Mouse (Mus musculus): ENCODE measurements around the gene Oasl1. TPM values are rescaled to one million over a fixed set of nuclear protein-coding genes. Genes with fewer than 3 reads are reported as not detected.
A peak's percentile ranks its signal among the peaks of the same experiment; 100 is the strongest.

Oasl1 gene
- polyA plus RNA-seq, 2 experiments, result 0.39 to 0.59 TPM

DNA sequence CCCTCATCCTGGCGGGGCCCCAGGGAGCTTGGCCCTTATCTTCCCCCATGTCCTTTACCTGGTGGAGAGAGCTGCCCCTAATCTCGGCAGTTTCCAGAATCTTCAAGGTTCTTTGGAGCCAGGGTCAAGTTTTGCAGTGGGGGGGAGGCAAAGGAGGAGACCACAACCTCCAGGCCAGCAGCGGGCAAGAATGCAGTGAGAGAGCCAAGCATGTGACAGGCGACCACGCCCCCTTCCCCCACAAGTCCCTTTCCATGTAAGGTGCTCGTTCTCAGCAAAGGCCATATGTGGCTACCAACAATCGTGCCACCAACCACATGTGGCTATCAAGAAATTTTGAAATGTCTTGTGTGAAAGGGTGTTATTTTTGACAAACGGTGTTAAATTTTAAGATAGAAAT, 50.1 kb downstream of the Oasl1 start:
- H3K36me3 ChIP-seq (ENCODE audit: control insufficient read depth, insufficient read depth, low read length), result no peaks in the 10 kb centered on the region
- no peak overlapping the region for H3K27ac ChIP-seq (replicated peaks; ENCODE audit: low read depth, low read length)
- no peak overlapping the region for H3K9ac ChIP-seq (ENCODE audit: low read depth, low read length, severe bottlenecking)
- ATAC-seq (ENCODE audit: low FRiP score, low read depth), result no peak
- H3K27me3 ChIP-seq (ENCODE audit: control insufficient read depth, insufficient read depth, low read length), result no peaks in the 10 kb centered on the region
- WGBS, result 72% methylated on average over 8 of the region's 8 CpGs
- TF ChIP-seq POLR2A (IDR thresholded peaks at IDR 0.05; ENCODE audit: borderline replicate concordance, extremely low read depth, insufficient read depth, insufficient read length), result no peak
- H3K4me3 ChIP-seq (replicated peaks; ENCODE audit: low read length), result no peak overlapping the region
- DNase-seq (ENCODE audit: low spot score), result no peak
- H3K4me2 ChIP-seq (replicated peaks; ENCODE audit: low read depth, low read length, severe bottlenecking), result no peak overlapping the region
- H3K9me3 ChIP-seq (ENCODE audit: control insufficient read depth, low read length), result no peaks in the 10 kb centered on the region
- H3K4me1 ChIP-seq (ENCODE audit: control insufficient read depth, insufficient read depth, low read length), result no peaks in the 10 kb centered on the region

DNA sequence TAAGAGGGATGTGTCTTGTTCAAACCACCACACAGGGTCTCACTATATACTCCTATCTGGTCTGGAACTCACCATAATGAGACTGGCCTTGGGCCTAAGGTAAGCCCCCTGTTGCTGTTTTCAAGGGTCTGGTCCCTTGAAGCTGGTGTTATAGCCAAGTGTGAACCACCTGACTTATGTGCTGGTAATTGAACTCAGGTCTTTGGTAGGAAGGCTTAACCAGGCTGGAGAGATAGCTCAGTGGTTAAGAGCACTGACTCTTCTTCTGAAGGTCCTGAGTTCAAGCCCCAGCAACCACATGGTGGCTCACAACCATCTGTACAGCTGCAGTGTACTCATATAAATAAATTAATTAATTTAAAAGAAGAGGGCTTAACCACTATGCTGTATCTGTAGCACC, 53.9 kb downstream of the Oasl1 start:
- no peak for ATAC-seq (ENCODE audit: low FRiP score, low read depth)

DNA sequence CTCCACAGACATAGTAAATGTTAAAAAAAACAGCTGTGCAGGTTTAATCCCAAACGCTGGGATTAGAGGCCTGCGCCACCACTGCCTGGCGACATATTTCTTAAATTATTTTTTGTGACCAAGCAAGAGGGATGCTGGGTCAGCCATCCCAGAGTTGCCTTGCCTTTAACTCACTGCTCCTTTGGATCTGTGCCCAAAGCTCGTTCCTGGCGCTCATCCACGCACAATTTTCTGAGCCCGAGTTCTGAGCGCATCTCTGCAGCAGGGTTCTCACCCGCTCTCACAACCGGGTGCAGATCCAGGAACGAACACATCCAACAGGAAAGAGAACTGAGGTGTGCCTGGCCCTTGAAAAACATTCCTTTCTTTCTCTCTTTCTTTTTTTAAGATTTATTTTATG, 55.4 kb downstream of the Oasl1 start:
- DNase-seq (ENCODE audit: low spot score) (no peak), ATAC-seq (ENCODE audit: low FRiP score, low read depth) (no peak)
- Histone ChIP-seq H3K9me3 (ENCODE audit: control insufficient read depth, low read length) (no peaks in the 10 kb centered on the region), H3K4me2 (replicated peaks; ENCODE audit: low read depth, low read length, severe bottlenecking) (no peak overlapping the region), H3K9ac (ENCODE audit: low read depth, low read length, severe bottlenecking) (no peak overlapping the region), H3K27ac (replicated peaks; ENCODE audit: low read depth, low read length) (no peak overlapping the region), H3K4me3 (replicated peaks; ENCODE audit: low read length) (no peak overlapping the region), H3K36me3 (ENCODE audit: control insufficient read depth, insufficient read depth, low read length) (no peaks in the 10 kb centered on the region), H3K4me1 (ENCODE audit: control insufficient read depth, insufficient read depth, low read length) (peaks cover 9% of the 10 kb centered on the region), H3K27me3 (ENCODE audit: control insufficient read depth, insufficient read depth, low read length) (no peaks in the 10 kb centered on the region)
- no peak for TF ChIP-seq POLR2A (IDR thresholded peaks at IDR 0.05; ENCODE audit: borderline replicate concordance, extremely low read depth, insufficient read depth, insufficient read length)
- 63% methylated on average over 11 of the region's 11 CpGs for WGBS

More for the DNA sequence above, 53.9 kb downstream of the Oasl1 start:
- H3K36me3 ChIP-seq (ENCODE audit: control insufficient read depth, insufficient read depth, low read length), result no peaks in the 10 kb centered on the region
- TF ChIP-seq POLR2A (IDR thresholded peaks at IDR 0.05; ENCODE audit: borderline replicate concordance, extremely low read depth, insufficient read depth, insufficient read length), result no peak
- H3K27ac ChIP-seq (replicated peaks; ENCODE audit: low read depth, low read length), result no peak overlapping the region
- no peak overlapping the region for H3K4me3 ChIP-seq (replicated peaks; ENCODE audit: low read length)
- no peaks in the 10 kb centered on the region for H3K9me3 ChIP-seq (ENCODE audit: control insufficient read depth, low read length)
- peaks cover 9% of the 10 kb centered on the region for H3K4me1 ChIP-seq (ENCODE audit: control insufficient read depth, insufficient read depth, low read length)
- DNase-seq (ENCODE audit: low spot score), result no peak
- no peak overlapping the region for H3K9ac ChIP-seq (ENCODE audit: low read depth, low read length, severe bottlenecking)
- H3K4me2 ChIP-seq (replicated peaks; ENCODE audit: low read depth, low read length, severe bottlenecking), result no peak overlapping the region
- no peaks in the 10 kb centered on the region for H3K27me3 ChIP-seq (ENCODE audit: control insufficient read depth, insufficient read depth, low read length)

DNA sequence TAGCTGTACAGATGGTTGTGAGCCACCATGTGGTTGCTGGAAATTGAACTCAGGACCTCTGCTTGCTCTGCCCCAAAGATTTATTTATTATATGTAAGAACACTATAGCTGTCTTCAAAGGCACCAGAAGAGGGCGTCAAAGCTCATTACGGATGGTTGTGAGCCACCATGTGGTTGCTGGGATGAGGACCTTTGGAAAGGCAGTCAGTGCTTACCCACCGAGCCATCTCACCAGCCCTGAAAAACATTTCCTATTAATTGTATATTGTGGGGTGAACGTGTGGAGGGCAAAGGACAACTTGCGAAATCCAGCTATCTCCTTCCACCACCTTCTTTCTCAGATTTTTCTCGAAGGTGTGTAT, 55.8 kb downstream of the Oasl1 start:
- H3K9ac ChIP-seq (ENCODE audit: low read depth, low read length, severe bottlenecking), result no peak overlapping the region; the same call in 1 of the 2 replicates

DNA sequence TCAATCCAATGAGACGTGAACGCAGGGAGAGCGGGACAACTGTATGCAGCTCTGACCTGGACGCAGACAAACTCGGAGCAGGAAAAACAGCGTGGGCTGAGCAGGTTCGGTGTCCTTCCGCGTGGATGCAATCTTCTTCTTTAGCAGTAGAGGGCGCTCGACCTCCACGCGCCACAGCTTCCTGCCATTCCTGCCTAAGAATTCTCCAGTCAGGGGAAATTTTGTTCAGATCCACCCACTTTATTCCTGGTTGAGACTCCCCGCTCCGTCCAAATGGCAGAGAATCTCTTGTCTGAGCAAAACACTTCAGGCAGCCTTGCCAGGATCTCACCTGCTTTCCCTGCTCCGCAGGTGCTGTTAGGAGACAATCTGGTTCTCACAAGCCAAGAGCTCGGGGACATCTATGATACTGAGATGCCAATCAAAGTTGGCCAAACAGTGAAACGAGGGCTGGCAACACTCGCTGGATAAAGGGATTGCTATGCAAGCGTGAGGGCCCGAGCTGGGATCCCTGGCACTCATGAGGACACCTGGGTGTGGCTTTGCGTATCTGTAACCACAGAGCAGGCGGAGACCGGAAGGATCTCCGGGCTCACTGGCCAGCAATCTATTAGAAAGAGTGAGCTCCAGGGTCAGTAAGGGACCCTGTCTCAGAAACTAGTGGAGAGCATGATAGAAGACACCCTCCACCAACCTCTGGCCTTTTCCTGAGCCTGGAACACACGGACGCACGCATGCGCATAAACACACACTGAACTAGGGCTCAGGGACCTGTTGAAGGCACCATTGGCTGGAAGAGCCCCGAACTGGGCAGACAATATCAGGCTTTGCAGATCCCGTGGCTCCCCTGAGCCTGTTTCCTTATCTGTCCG, 56.4 kb downstream of the Oasl1 start:
- H3K36me3 ChIP-seq (ENCODE audit: control insufficient read depth, insufficient read depth, low read length), result no peaks in the 10 kb centered on the region
- no peaks in the 10 kb centered on the region for H3K27me3 ChIP-seq (ENCODE audit: control insufficient read depth, insufficient read depth, low read length)
- ATAC-seq (ENCODE audit: low FRiP score, low read depth) (peak; percentile 75), DNase-seq (ENCODE audit: low spot score) (peak; percentile 72)
- H3K4me2 ChIP-seq (replicated peaks; ENCODE audit: low read depth, low read length, severe bottlenecking), result peak overlapping the region; percentile 87
- 0 out of 2 replicates have a peak overlapping the region, but pooled peaks have one; percentile 33 for H3K27ac ChIP-seq (replicated peaks; ENCODE audit: low read depth, low read length)
- peaks cover 9% of the 10 kb centered on the region for H3K4me1 ChIP-seq (ENCODE audit: control insufficient read depth, insufficient read depth, low read length)
- no peaks in the 10 kb centered on the region for H3K9me3 ChIP-seq (ENCODE audit: control insufficient read depth, low read length)
- H3K9ac ChIP-seq (ENCODE audit: low read depth, low read length, severe bottlenecking), result peak overlapping the region; percentile 49
- peak overlapping the region; percentile 41 for H3K4me3 ChIP-seq (replicated peaks; ENCODE audit: low read length)
- WGBS, result 4% methylated on average over 31 of the region's 32 CpGs
- TF ChIP-seq POLR2A (IDR thresholded peaks at IDR 0.05; ENCODE audit: borderline replicate concordance, extremely low read depth, insufficient read depth, insufficient read length), result no peak

More for the DNA sequence above, 55.8 kb downstream of the Oasl1 start:
- Histone ChIP-seq H3K36me3 (ENCODE audit: control insufficient read depth, insufficient read depth, low read length) (no peaks in the 10 kb centered on the region), H3K4me1 (ENCODE audit: control insufficient read depth, insufficient read depth, low read length) (peaks cover 9% of the 10 kb centered on the region), H3K4me3 (replicated peaks; ENCODE audit: low read length) (no peak overlapping the region), H3K4me2 (replicated peaks; ENCODE audit: low read depth, low read length, severe bottlenecking) (peak overlapping the region; percentile 87), H3K27me3 (ENCODE audit: control insufficient read depth, insufficient read depth, low read length) (no peaks in the 10 kb centered on the region), H3K27ac (replicated peaks; ENCODE audit: low read depth, low read length) (no peak overlapping the region), H3K9me3 (ENCODE audit: control insufficient read depth, low read length) (no peaks in the 10 kb centered on the region)
- 4% methylated on average over 6 of the region's 6 CpGs for WGBS
- TF ChIP-seq POLR2A (IDR thresholded peaks at IDR 0.05; ENCODE audit: borderline replicate concordance, extremely low read depth, insufficient read depth, insufficient read length), result no peak
- DNase-seq (ENCODE audit: low spot score), result peak; percentile 53
- peak; percentile 45; the same call in 1 of the 2 replicates for ATAC-seq (ENCODE audit: low FRiP score, low read depth)
